Mouse (Mus musculus): ENCODE results near the gene Tnnc1.
A peak's percentile ranks its signal among the peaks of the same experiment; 100 is the strongest.

Gene Tnnc1

DNA sequence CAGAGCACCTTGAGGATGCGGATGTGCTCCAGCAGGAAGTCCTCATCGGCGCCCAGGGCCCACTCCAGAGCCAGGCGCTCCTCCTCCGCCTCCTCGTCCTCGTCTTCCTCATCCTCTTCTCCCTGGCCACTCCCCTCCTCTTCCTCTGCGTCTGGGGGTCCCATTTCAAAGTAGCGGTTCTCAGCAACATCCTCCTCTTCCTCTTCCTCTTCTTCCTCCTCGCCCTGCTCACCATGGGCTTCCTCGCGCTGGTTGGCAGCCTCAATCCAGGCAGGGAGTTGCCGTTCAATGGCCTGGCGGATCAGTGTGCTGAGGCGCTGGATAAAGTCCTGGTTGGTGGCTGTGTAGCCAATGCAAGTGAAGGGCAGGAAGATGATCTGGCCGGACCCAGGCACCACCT, 30.8 kb upstream of the Tnnc1 start:
- peaks cover 62% of the 10 kb centered on the region for H3K4me1 ChIP-seq (replicated peaks; ENCODE audit: low read depth, low read length)
- TF ChIP-seq POU5F1 (IDR thresholded peaks at IDR 0.05; ENCODE audit: borderline replicate concordance, low read length) = no peak
- no peak for TF ChIP-seq CTCF (conservative IDR thresholded peaks at IDR 0.05; ENCODE audit: low read length)
- no peak for TF ChIP-seq NANOG (IDR thresholded peaks at IDR 0.05; ENCODE audit: borderline replicate concordance, low read length)
- H3K36me3 ChIP-seq (ENCODE audit: insufficient read depth, low read length) = peaks cover 98% of the 10 kb centered on the region
- H3K9me3 ChIP-seq (ENCODE audit: low read length) = no peaks in the 10 kb centered on the region
- H3K27me3 ChIP-seq (ENCODE audit: insufficient read depth, low read length) = no peaks in the 10 kb centered on the region
- H3K4me3 ChIP-seq (replicated peaks; ENCODE audit: low read length) = peak overlapping the region; percentile 69

DNA sequence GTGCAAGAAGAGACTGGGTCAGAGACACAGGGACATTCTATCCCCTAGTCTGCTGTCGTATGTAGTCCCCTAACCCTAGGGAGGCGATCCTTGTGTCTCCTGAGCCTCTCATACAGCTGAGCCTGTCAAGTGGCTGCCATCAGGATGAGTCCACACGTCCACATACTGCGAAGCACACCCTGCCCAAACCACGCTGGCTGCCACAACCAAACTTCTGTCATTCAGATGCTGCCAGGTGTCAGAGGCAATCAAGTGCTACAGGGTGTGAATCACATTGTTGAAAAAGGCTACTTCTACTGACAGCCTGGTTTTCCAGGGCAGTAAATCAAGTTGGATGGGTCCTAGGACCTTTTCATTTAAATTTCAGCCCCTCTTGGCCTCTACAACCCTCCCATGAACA, 30.4 kb upstream of the Tnnc1 start:
- H3K4me1 ChIP-seq (replicated peaks; ENCODE audit: low read depth, low read length) = peaks cover 58% of the 10 kb centered on the region
- peaks cover 98% of the 10 kb centered on the region for H3K36me3 ChIP-seq (ENCODE audit: insufficient read depth, low read length)
- no peaks in the 10 kb centered on the region for H3K9me3 ChIP-seq (ENCODE audit: low read length)
- peak overlapping the region; percentile 69 for H3K4me3 ChIP-seq (replicated peaks; ENCODE audit: low read length)
- TF ChIP-seq POU5F1 (IDR thresholded peaks at IDR 0.05; ENCODE audit: borderline replicate concordance, low read length) = no peak
- no peak for TF ChIP-seq CTCF (conservative IDR thresholded peaks at IDR 0.05; ENCODE audit: low read length)
- no peak for TF ChIP-seq NANOG (IDR thresholded peaks at IDR 0.05; ENCODE audit: borderline replicate concordance, low read length)
- no peaks in the 10 kb centered on the region for H3K27me3 ChIP-seq (ENCODE audit: insufficient read depth, low read length)

DNA sequence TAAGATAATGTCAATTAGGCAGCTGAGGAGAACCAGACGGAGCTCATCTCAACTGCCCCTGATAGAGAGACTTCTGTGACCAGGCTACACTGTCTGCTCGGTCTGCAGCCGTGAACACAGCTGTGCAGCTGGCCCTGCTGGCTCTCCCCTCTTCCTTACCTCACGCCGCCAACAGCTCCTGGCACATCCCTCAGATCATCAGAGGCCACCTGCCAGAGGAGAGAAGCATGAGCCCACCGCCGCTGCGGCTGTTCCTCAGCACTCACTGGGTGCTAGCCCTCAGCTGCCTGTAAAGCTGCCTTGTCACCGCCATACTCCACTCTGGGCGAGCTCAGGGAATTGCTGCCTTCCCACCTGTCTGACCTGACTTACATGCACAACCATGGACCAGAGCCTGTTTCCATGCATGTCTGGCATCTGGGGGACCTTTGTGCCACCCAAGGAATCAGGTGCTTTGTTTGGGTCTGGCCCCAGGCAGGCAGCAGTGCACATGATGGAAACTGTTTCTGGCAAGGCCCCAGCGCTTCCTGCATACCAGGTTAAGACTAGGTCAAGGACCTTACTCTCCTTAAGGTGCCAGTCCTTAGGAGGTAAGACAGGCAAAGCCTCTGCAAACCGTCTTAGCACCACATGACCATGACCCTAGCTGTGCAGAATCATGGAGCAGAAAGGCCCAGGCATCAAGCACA, 28.3 kb upstream of the Tnnc1 start:
- H3K27me3 ChIP-seq (ENCODE audit: insufficient read depth, low read length) = no peaks in the 10 kb centered on the region
- H3K4me3 ChIP-seq (replicated peaks; ENCODE audit: low read length) = no peak overlapping the region
- no peaks in the 10 kb centered on the region for H3K9me3 ChIP-seq (ENCODE audit: low read length)
- TF ChIP-seq NANOG (IDR thresholded peaks at IDR 0.05; ENCODE audit: borderline replicate concordance, low read length) (no peak), CTCF (conservative IDR thresholded peaks at IDR 0.05; ENCODE audit: low read length) (no peak), POU5F1 (IDR thresholded peaks at IDR 0.05; ENCODE audit: borderline replicate concordance, low read length) (no peak)
- peaks cover 98% of the 10 kb centered on the region for H3K36me3 ChIP-seq (ENCODE audit: insufficient read depth, low read length)
- peaks cover 43% of the 10 kb centered on the region for H3K4me1 ChIP-seq (replicated peaks; ENCODE audit: low read depth, low read length)

DNA sequence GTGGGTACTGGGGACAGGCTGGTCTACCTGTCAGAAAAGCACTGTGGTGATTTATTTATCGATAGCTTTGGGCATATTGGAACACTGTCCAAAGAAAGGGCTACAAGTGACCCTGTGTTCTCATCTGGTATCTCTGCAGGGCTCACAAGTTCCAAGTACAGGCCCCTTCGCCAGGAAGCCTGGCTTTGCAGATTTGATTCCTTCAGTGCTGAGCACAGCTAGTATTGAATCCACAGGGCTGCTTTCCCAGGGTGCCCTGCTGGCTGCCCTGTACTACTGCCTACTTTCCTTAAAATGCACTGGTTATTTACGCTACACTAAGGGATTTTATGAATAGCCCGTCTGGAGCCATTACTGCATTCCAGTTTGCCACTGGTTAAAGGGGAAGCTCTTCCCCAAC, 26.6 kb upstream of the Tnnc1 start:
- Histone ChIP-seq H3K9me3 (ENCODE audit: low read length) (no peaks in the 10 kb centered on the region), H3K36me3 (ENCODE audit: insufficient read depth, low read length) (peaks cover 98% of the 10 kb centered on the region), H3K4me3 (replicated peaks; ENCODE audit: low read length) (no peak overlapping the region), H3K27me3 (ENCODE audit: insufficient read depth, low read length) (no peaks in the 10 kb centered on the region), H3K4me1 (replicated peaks; ENCODE audit: low read depth, low read length) (peaks cover 39% of the 10 kb centered on the region)
- TF ChIP-seq POU5F1 (IDR thresholded peaks at IDR 0.05; ENCODE audit: borderline replicate concordance, low read length) (no peak), CTCF (conservative IDR thresholded peaks at IDR 0.05; ENCODE audit: low read length) (no peak), NANOG (IDR thresholded peaks at IDR 0.05; ENCODE audit: borderline replicate concordance, low read length) (no peak)

DNA sequence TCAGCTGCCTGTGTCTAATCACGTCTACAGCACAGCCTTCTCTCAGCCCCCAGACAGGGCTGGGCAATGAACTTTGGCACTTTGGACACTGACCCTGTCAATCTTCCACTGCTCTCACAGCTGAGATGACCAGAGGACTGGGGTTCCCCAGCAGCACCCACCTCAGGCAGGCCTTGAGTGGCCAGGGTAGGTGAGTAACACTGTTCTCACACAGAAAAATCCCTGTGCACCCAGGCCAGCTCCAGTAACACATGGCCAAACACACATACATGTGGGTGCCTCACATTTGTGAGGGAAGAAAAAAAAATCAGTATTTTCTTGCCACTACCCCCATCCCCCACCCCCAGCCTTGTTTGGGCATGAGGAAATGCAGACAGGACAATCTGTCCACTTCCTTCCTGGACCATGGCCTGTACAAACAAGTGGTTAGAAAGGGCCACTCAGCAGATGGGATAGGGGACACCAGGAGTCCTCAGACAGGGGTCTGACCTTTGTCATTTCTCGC, 25.3 kb upstream of the Tnnc1 start:
- H3K9me3 ChIP-seq (ENCODE audit: low read length) = no peaks in the 10 kb centered on the region
- H3K27me3 ChIP-seq (ENCODE audit: insufficient read depth, low read length) = no peaks in the 10 kb centered on the region
- no peak overlapping the region for H3K4me3 ChIP-seq (replicated peaks; ENCODE audit: low read length)
- TF ChIP-seq POU5F1 (IDR thresholded peaks at IDR 0.05; ENCODE audit: borderline replicate concordance, low read length) (no peak), NANOG (IDR thresholded peaks at IDR 0.05; ENCODE audit: borderline replicate concordance, low read length) (no peak), CTCF (conservative IDR thresholded peaks at IDR 0.05; ENCODE audit: low read length) (no peak)
- H3K36me3 ChIP-seq (ENCODE audit: insufficient read depth, low read length) = peaks cover 98% of the 10 kb centered on the region
- H3K4me1 ChIP-seq (replicated peaks; ENCODE audit: low read depth, low read length) = peaks cover 26% of the 10 kb centered on the region

DNA sequence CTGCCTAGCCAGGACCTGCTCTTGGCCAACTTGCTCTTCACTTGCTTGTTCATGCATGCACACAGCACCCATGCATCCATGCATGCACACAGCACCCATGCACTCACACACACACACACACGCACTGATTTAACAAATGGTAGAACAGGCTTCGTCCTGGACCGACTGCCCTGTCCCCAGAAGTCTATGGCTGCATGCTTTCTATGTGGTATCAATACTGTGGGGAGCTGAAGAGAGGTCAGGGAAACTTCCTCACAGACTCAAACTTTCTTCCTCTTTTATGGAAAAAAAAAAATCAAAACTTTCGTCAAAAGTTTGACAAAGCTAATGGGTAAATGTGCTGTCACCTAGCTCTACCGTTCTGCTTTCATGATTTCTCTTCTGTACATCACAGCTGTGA, 24.6 kb upstream of the Tnnc1 start:
- Histone ChIP-seq H3K9me3 (ENCODE audit: low read length) (no peaks in the 10 kb centered on the region), H3K4me1 (replicated peaks; ENCODE audit: low read depth, low read length) (peaks cover 24% of the 10 kb centered on the region), H3K4me3 (replicated peaks; ENCODE audit: low read length) (no peak overlapping the region), H3K36me3 (ENCODE audit: insufficient read depth, low read length) (peaks cover 100% of the 10 kb centered on the region), H3K27me3 (ENCODE audit: insufficient read depth, low read length) (no peaks in the 10 kb centered on the region)
- no peak for TF ChIP-seq CTCF (conservative IDR thresholded peaks at IDR 0.05; ENCODE audit: low read length)
- no peak for TF ChIP-seq NANOG (IDR thresholded peaks at IDR 0.05; ENCODE audit: borderline replicate concordance, low read length)
- TF ChIP-seq POU5F1 (IDR thresholded peaks at IDR 0.05; ENCODE audit: borderline replicate concordance, low read length) = no peak

DNA sequence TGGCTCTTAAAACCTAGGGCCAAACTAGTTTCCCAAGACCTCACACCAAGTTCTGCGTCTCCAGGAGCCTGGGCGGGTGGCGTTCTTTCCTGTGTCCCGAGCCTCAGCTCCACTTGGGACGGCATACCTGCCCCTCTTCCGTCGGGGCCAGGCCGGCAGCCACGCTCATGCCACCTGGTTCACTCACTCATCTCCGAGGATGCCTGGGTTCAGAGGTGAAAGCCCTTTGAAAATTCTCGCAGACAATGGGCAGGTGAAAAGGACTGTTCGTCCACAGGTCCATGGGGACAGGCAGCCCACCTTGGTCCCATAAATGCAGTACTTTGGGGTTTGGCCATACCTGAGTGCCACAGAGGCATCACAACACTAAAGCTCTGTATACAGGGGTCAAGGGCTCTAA, 23.9 kb upstream of the Tnnc1 start:
- H3K4me1 ChIP-seq (replicated peaks; ENCODE audit: low read depth, low read length) = peaks cover 24% of the 10 kb centered on the region
- no peak for TF ChIP-seq NANOG (IDR thresholded peaks at IDR 0.05; ENCODE audit: borderline replicate concordance, low read length)
- H3K9me3 ChIP-seq (ENCODE audit: low read length) = no peaks in the 10 kb centered on the region
- no peak overlapping the region for H3K4me3 ChIP-seq (replicated peaks; ENCODE audit: low read length)
- H3K36me3 ChIP-seq (ENCODE audit: insufficient read depth, low read length) = peaks cover 100% of the 10 kb centered on the region
- H3K27me3 ChIP-seq (ENCODE audit: insufficient read depth, low read length) = no peaks in the 10 kb centered on the region

DNA sequence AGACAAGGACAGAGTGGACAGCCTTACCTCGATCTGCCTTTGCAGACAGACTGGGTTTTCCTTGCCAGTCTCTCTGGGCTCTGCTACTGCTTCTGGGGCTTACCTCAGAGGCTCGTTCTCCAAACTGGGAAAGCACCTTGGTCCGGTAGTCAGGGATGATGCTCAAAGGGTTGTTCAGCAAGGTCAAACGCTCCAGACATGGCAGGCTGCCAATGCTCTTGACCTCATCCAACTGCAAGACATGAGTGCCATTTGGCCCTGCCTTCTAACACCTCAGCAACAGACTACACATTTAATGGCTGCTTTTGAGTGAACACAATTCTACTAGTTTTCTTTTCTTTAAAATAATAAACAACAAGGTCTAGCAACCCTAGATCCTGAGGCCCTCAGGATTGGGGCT, 21.5 kb upstream of the Tnnc1 start:
- no peaks in the 10 kb centered on the region for H3K27me3 ChIP-seq (ENCODE audit: insufficient read depth, low read length)
- no peak for TF ChIP-seq POU5F1 (IDR thresholded peaks at IDR 0.05; ENCODE audit: borderline replicate concordance, low read length)
- TF ChIP-seq NANOG (IDR thresholded peaks at IDR 0.05; ENCODE audit: borderline replicate concordance, low read length) = no peak
- no peak for TF ChIP-seq CTCF (conservative IDR thresholded peaks at IDR 0.05; ENCODE audit: low read length)
- no peaks in the 10 kb centered on the region for H3K9me3 ChIP-seq (ENCODE audit: low read length)
- no peak overlapping the region for H3K4me3 ChIP-seq (replicated peaks; ENCODE audit: low read length)
- peaks cover 100% of the 10 kb centered on the region for H3K36me3 ChIP-seq (ENCODE audit: insufficient read depth, low read length)
- H3K4me1 ChIP-seq (replicated peaks; ENCODE audit: low read depth, low read length) = peaks cover 14% of the 10 kb centered on the region

DNA sequence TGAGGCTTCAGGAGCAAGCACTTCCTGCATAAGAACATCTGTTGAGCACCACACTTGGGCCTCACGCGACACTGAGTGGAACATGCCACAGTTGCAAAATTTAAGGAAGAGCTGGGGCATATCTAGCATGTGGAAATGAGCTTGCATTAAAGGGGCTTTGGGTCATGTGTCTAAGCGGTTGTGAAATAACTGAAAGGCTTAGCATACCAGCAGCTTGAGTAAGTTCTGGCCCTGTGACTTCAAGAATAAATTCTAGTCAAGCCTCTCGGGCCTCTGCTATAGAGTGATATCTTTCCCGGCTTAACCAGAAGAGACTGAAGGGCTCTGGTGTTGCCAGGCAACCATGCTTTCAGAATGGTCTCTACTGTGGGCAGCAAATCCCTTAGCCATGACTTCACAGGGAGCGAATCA, 19.3 kb upstream of the Tnnc1 start:
- peaks cover 14% of the 10 kb centered on the region for H3K4me1 ChIP-seq (replicated peaks; ENCODE audit: low read depth, low read length)
- no peaks in the 10 kb centered on the region for H3K27me3 ChIP-seq (ENCODE audit: insufficient read depth, low read length)
- no peaks in the 10 kb centered on the region for H3K9me3 ChIP-seq (ENCODE audit: low read length)
- TF ChIP-seq POU5F1 (IDR thresholded peaks at IDR 0.05; ENCODE audit: borderline replicate concordance, low read length) (no peak), CTCF (conservative IDR thresholded peaks at IDR 0.05; ENCODE audit: low read length) (no peak), NANOG (IDR thresholded peaks at IDR 0.05; ENCODE audit: borderline replicate concordance, low read length) (no peak)
- H3K4me3 ChIP-seq (replicated peaks; ENCODE audit: low read length) = no peak overlapping the region
- peaks cover 100% of the 10 kb centered on the region for H3K36me3 ChIP-seq (ENCODE audit: insufficient read depth, low read length)
